Mouse (Mus musculus) MEL (cell line): ENCODE measurements around the gene Prph2. TPM values are rescaled to one million over a fixed set of nuclear protein-coding genes. Genes with fewer than 3 reads are reported as not detected.

ENCODE experiments used
- DNase-seq: peaks from one replicate; pipeline ENCODE4 v3.0.0; 2011; ENCODE audit warnings: low read depth, low spot score
- H3K27ac ChIP-seq: 2 replicates; pipeline ENCODE4 v1.5.1; 2012; ENCODE audit warnings: low read depth, mild to moderate bottlenecking, control low read depth, low read length, moderate library complexity; ENCODE audit not compliant: control insufficient read depth
- H3K27me3 ChIP-seq, 2 experiments: fragments of 150-350 bp in 1 of 2; sonication (generic) in 1 of 2; 2 replicates each; pipeline ENCODE4 v1.6.1; 2012; ENCODE audit warnings: low read length in 2 of 2, mild to moderate bottlenecking in 2 of 2, improper control_type of control experiment in 1 of 2, moderate library complexity in 1 of 2; ENCODE audit not compliant: insufficient read depth in 2 of 2, control insufficient read depth in 1 of 2
- H3K36me3 ChIP-seq, 2 experiments: 2 replicates each; pipeline ENCODE4 v1.6.1; 2012 to 2014; ENCODE audit warnings: low read length in 2 of 2, improper control_type of control experiment in 1 of 2, inconsistent platforms in 1 of 2, mild to moderate bottlenecking in 1 of 2; ENCODE audit not compliant: insufficient read depth in 2 of 2, control insufficient read depth in 1 of 2
- H3K4me1 ChIP-seq, 2 experiments: fragments of 150-350 bp in 1 of 2; sonication (generic) in 1 of 2; 2 replicates each; pipeline ENCODE4 v1.6.1; 2012; ENCODE audit warnings: low read length in 2 of 2, improper control_type of control experiment in 1 of 2, mild to moderate bottlenecking in 1 of 2; ENCODE audit not compliant: insufficient read depth in 2 of 2, control insufficient read depth in 1 of 2
- H3K4me3 ChIP-seq, 2 experiments: fragments of 150-350 bp in 1 of 2; sonication (generic) in 1 of 2; 2 replicates each; pipeline ENCODE4 v1.5.1; 2012; ENCODE audit warnings: low read depth in 2 of 2, low read length in 2 of 2, mild to moderate bottlenecking in 2 of 2, moderate library complexity in 2 of 2, control low read depth in 1 of 2, improper control_type of control experiment in 1 of 2; ENCODE audit not compliant: control insufficient read depth in 1 of 2, insufficient read depth in 1 of 2
- H3K79me2 ChIP-seq: 2 replicates; pipeline ENCODE4 v1.6.1; 2012; ENCODE audit warnings: mild to moderate bottlenecking, low read length, moderate library complexity; ENCODE audit not compliant: control insufficient read depth, poor library complexity, insufficient read depth
- H3K9ac ChIP-seq: 2 replicates; pipeline ENCODE4 v1.6.1; 2012; ENCODE audit warnings: low read depth, mild to moderate bottlenecking, control low read depth, low read length, moderate library complexity; ENCODE audit not compliant: control insufficient read depth, poor library complexity, severe bottlenecking
- H3K9me3 ChIP-seq: fragments of 150-350 bp; sonication (generic); replicated peaks from 2 replicates; pipeline ENCODE4 v1.6.1; 2012; ENCODE audit warnings: mild to moderate bottlenecking, low read length, improper control_type of control experiment, moderate library complexity; ENCODE audit not compliant: insufficient read depth
- BHLHE40 ChIP-seq: IDR thresholded peaks from 2 replicates; pipeline ENCODE4 v1.6.1; 2012; ENCODE audit warnings: low read depth, mild to moderate bottlenecking, inconsistent platforms, low read length, improper control_type of control experiment, borderline replicate concordance
- CHD1 ChIP-seq: IDR thresholded peaks from 2 replicates; pipeline ENCODE4 v1.6.1; 2012; ENCODE audit warnings: low read depth, mild to moderate bottlenecking, inconsistent platforms, low read length, improper control_type of control experiment
- CTCF ChIP-seq, 3 experiments: IDR thresholded peaks in 2 of 3; conservative IDR thresholded peaks in 1 of 3; 2 replicates each; pipeline ENCODE4 v1.5.1; 2011 to 2012; ENCODE audit warnings: low read length in 3 of 3, low read depth in 2 of 3, mild to moderate bottlenecking in 2 of 3, improper control_type of control experiment in 1 of 3, inconsistent platforms in 1 of 3, mixed read lengths in 1 of 3, moderate library complexity in 1 of 3; ENCODE audit not compliant: control insufficient read depth in 1 of 3, insufficient read depth in 1 of 3, poor library complexity in 1 of 3, severe bottlenecking in 1 of 3
- ELF1 ChIP-seq: IDR thresholded peaks from 2 replicates; pipeline ENCODE4 v1.6.1; 2014; ENCODE audit warnings: low read depth, mild to moderate bottlenecking, inconsistent platforms, low read length, improper control_type of control experiment, moderate library complexity
- EP300 ChIP-seq, 2 experiments: IDR thresholded peaks; 2 replicates each; pipeline ENCODE4 v1.6.1; 2011; ENCODE audit warnings: improper control_type of control experiment in 2 of 2, low read length in 2 of 2, low read depth in 1 of 2, mild to moderate bottlenecking in 1 of 2
- GABPA ChIP-seq: IDR thresholded peaks from 2 replicates; pipeline ENCODE4 v1.6.1; 2012; ENCODE audit warnings: low read depth, mild to moderate bottlenecking, inconsistent platforms, low read length, improper control_type of control experiment, moderate library complexity
- GATA1 ChIP-seq: IDR thresholded peaks from 2 replicates; pipeline ENCODE4 v1.6.1; 2011; ENCODE audit warnings: low read depth, low read length, improper control_type of control experiment
- HCFC1 ChIP-seq: IDR thresholded peaks from 2 replicates; pipeline ENCODE4 v1.6.1; 2012; ENCODE audit warnings: low read depth, mild to moderate bottlenecking, inconsistent platforms, low read length, improper control_type of control experiment, moderate library complexity
- MAZ ChIP-seq: IDR thresholded peaks from 2 replicates; pipeline ENCODE4 v1.6.1; 2012; ENCODE audit warnings: low read depth, mild to moderate bottlenecking, inconsistent platforms, low read length, improper control_type of control experiment
- MEF2A ChIP-seq: IDR thresholded peaks from 2 replicates; pipeline ENCODE4 v1.6.1; 2014; ENCODE audit warnings: low read depth, mild to moderate bottlenecking, inconsistent platforms, low read length, improper control_type of control experiment; ENCODE audit not compliant: poor library complexity, insufficient replicate concordance, severe bottlenecking; ENCODE audit errors: extremely low read depth
- NELFE ChIP-seq: IDR thresholded peaks from 2 replicates; pipeline ENCODE4 v1.6.1; 2011; ENCODE audit warnings: low read depth, low read length, improper control_type of control experiment
- POLR2A ChIP-seq, 2 experiments: IDR thresholded peaks; 2 replicates each; pipeline ENCODE4 v1.6.1; 2011 to 2012; ENCODE audit warnings: low read length in 2 of 2, mild to moderate bottlenecking in 2 of 2, control low read depth in 1 of 2, improper control_type of control experiment in 1 of 2, low read depth in 1 of 2, moderate library complexity in 1 of 2; ENCODE audit not compliant: control insufficient read depth in 1 of 2, insufficient read depth in 1 of 2, poor library complexity in 1 of 2
- POLR2AphosphoS2 ChIP-seq: IDR thresholded peaks from 2 replicates; pipeline ENCODE4 v1.6.1; 2011; ENCODE audit warnings: low read length, improper control_type of control experiment
- RAD21 ChIP-seq: IDR thresholded peaks from 2 replicates; pipeline ENCODE4 v1.6.1; 2011; ENCODE audit warnings: mild to moderate bottlenecking, low read depth, low read length, improper control_type of control experiment
- SMC3 ChIP-seq: IDR thresholded peaks from 2 replicates; pipeline ENCODE4 v1.6.1; 2011; ENCODE audit warnings: low read depth, low read length, improper control_type of control experiment
- TBP ChIP-seq: IDR thresholded peaks from 2 replicates; pipeline ENCODE4 v1.8.0; 2011; ENCODE audit warnings: low read depth, low read length, improper control_type of control experiment
- UBTF ChIP-seq: IDR thresholded peaks from 2 replicates; pipeline ENCODE4 v1.6.1; 2012; ENCODE audit warnings: low read depth, mild to moderate bottlenecking, inconsistent platforms, low read length, improper control_type of control experiment, moderate library complexity, borderline replicate concordance; ENCODE audit not compliant: insufficient read depth
- USF1 ChIP-seq: IDR thresholded peaks from 2 replicates; pipeline ENCODE4 v1.6.1; 2014; ENCODE audit warnings: low read depth, mild to moderate bottlenecking, inconsistent platforms, low read length, improper control_type of control experiment, moderate library complexity
- USF2 ChIP-seq, 2 experiments: IDR thresholded peaks; 2 replicates each; pipeline ENCODE4 v1.6.1; 2011 to 2012; ENCODE audit warnings: improper control_type of control experiment in 2 of 2, low read length in 2 of 2, borderline replicate concordance in 1 of 2, inconsistent platforms in 1 of 2, low read depth in 1 of 2, mild to moderate bottlenecking in 1 of 2; ENCODE audit not compliant: insufficient read depth in 1 of 2
- ZC3H11A ChIP-seq: IDR thresholded peaks from 2 replicates; pipeline ENCODE4 v1.6.1; 2012; ENCODE audit warnings: low read depth, mild to moderate bottlenecking, inconsistent platforms, low read length, improper control_type of control experiment
- ZKSCAN1 ChIP-seq: IDR thresholded peaks from 2 replicates; pipeline ENCODE4 v1.6.1; 2012; ENCODE audit warnings: low read depth, mild to moderate bottlenecking, inconsistent platforms, low read length, improper control_type of control experiment, moderate library complexity
- polyA plus RNA-seq, 2 experiments: library from polyadenylated mRNA; stranded (reverse) in 1 of 2; unstranded in 1 of 2; fragments of >175 nt in 1 of 2; fragments of >200 nt in 1 of 2; gene quantifications; 2 replicates each; pipeline versions ENCODE4 v1.2.1 to v1.2.4; 2012; ENCODE audit warnings: low replicate concordance in 2 of 2, low read depth in 1 of 2; ENCODE audit not compliant: insufficient read length in 2 of 2, insufficient read depth in 1 of 2, missing spikeins in 1 of 2
- total RNA-seq: library from RNA; depleted of rRNA; stranded (reverse); fragments of 300-350 nt; gene quantifications from 2 replicates; pipeline ENCODE4 v1.2.3, GENCODE M21; 2012

Gene Prph2
- total and polyA plus RNA-seq, 3 experiments: not detected

- TF ChIP-seq USF1 (no peak), GATA1 (no peak), CTCF (IDR thresholded peaks at IDR 0.05 in 2 of 3, conservative IDR thresholded peaks at IDR 0.05 in 1 of 3; ENCODE audit: control insufficient read depth in 1 of 3, insufficient read depth in 1 of 3, low read depth in 2 of 3, low read length in 3 of 3, poor library complexity in 1 of 3, severe bottlenecking in 1 of 3) (peak; percentile 17 to 42 (median 18); a peak in 3 of 6 replicates), TBP (no peak), POLR2AphosphoS2 (no peak), HCFC1 (no peak), SMC3 (peak; percentile 29), UBTF (no peak)
- Histone ChIP-seq H3K79me2 (no peaks in the 10 kb centered on the region), H3K36me3 (peaks cover 13 to 36% of the 10 kb centered on the region in 2 experiments), H3K4me1 (peaks cover 7 to 11% of the 10 kb centered on the region in 2 experiments), H3K9me3 (no peaks in the 10 kb centered on the region), H3K4me3 (no peak overlapping the region), H3K9ac (no peak overlapping the region), H3K27ac (no peak overlapping the region), H3K27me3 (no peaks in the 10 kb centered on the region)
- peak; percentile 21 for DNase-seq
These were observed 47.8 kb downstream of the Prph2 start for GRCm38 (mm10) chr17:46958045-46958444.

GRCm38 (mm10) chr17:46960216-46960615 lies 50.0 kb downstream of the Prph2 start:
- H3K36me3 ChIP-seq: peaks cover 13 to 42% of the 10 kb centered on the region in 2 experiments
- no peak overlapping the region for H3K4me3 ChIP-seq
- no peak overlapping the region for H3K9ac ChIP-seq
- no peak for DNase-seq
- TF ChIP-seq CHD1 (no peak), BHLHE40 (no peak), GABPA (no peak), NELFE (no peak), RAD21 (no peak), EP300 (IDR thresholded peaks at IDR 0.05; ENCODE audit: low read depth in 1 of 2, low read length in 2 of 2) (no peak), POLR2A (IDR thresholded peaks at IDR 0.05; ENCODE audit: control insufficient read depth in 1 of 2, insufficient read depth in 1 of 2, low read depth in 1 of 2, low read length in 2 of 2, poor library complexity in 1 of 2) (no peak), ZKSCAN1 (no peak), MEF2A (no peak), ZC3H11A (no peak), CTCF (IDR thresholded peaks at IDR 0.05 in 2 of 3, conservative IDR thresholded peaks at IDR 0.05 in 1 of 3; ENCODE audit: control insufficient read depth in 1 of 3, insufficient read depth in 1 of 3, low read depth in 2 of 3, low read length in 3 of 3, poor library complexity in 1 of 3, severe bottlenecking in 1 of 3) (no peak), TBP (no peak), MAZ (no peak), USF2 (IDR thresholded peaks at IDR 0.05; ENCODE audit: borderline replicate concordance in 1 of 2, insufficient read depth in 1 of 2, low read depth in 1 of 2, low read length in 2 of 2) (no peak), ELF1 (no peak), SMC3 (no peak), HCFC1 (no peak)
- H3K4me1 ChIP-seq: peaks cover 7 to 11% of the 10 kb centered on the region in 2 experiments
- H3K9me3 ChIP-seq: no peaks in the 10 kb centered on the region
- no peaks in the 10 kb centered on the region for H3K27me3 ChIP-seq
- H3K79me2 ChIP-seq: no peaks in the 10 kb centered on the region
- H3K27ac ChIP-seq: no peak overlapping the region
